Mouse (Mus musculus): Measurements from ENCODE around the gene Stat2.

GRCm38 (mm10) chr10:128247020-128247732 lies 23.2 kb upstream of the Stat2 start:
- TF ChIP-seq CTCF (IDR thresholded peaks at IDR 0.05; ENCODE audit: low read depth, low read length) (no peak), TAL1 (conservative IDR thresholded peaks at IDR 0.05; ENCODE audit: low read depth, low read length) (no peak), POLR2AphosphoS5 (IDR thresholded peaks at IDR 0.05; ENCODE audit: insufficient replicate concordance, low read depth, low read length) (no peak)
